ENCODE assay signal across 8 mouse cellular contexts in genomic region chr4:57320606-57321327, GRCm38 (mm10). TPM values are rescaled to one million over a fixed set of nuclear protein-coding genes. Genes with fewer than 3 reads are reported as not detected.
DNase-seq lines count a peak whose midpoint lies in the region; ATAC-seq and TF ChIP-seq lines count a peak whose summit lies in the region.

No protein-coding gene starts in this region.

- peak; percentile 9; the same call in 1 of the 2 replicates for TF ChIP-seq CTCF in bone marrow, adult 2 months (IDR thresholded peaks at IDR 0.05; ENCODE audit: control insufficient read depth, insufficient read depth, low read length)
- peak; percentile 64 for TF ChIP-seq CTCF in forebrain, postnatal 0 days (IDR thresholded peaks at IDR 0.05; ENCODE audit: low read depth)

- no peak overlapping the region for H3K4me2 ChIP-seq in liver, embryonic 12.5 days
- H3K4me2 ChIP-seq in forebrain, postnatal 0 days (ENCODE audit: low read depth): peak overlapping the region; percentile 31

- no peak overlapping the region for H3K27ac ChIP-seq in liver, embryonic 12.5 days
- H3K27ac ChIP-seq in bone marrow, adult 2 months (ENCODE audit: control insufficient read depth, insufficient read depth, low read depth, low read length, poor library complexity): no peak overlapping the region
- no peak overlapping the region for H3K27ac ChIP-seq in forebrain, postnatal 0 days (ENCODE audit: low read depth, low read length)

- TF ChIP-seq POLR2A in bone marrow, adult 2 months (IDR thresholded peaks at IDR 0.05; ENCODE audit: borderline replicate concordance, control insufficient read depth, low read depth, low read length): no peak

- 0 out of 2 replicates have a peak, but pooled peaks cover 5% of the 10 kb centered on the region for H3K27me3 ChIP-seq in liver, embryonic 12.5 days (replicated peaks)
- no peaks in the 10 kb centered on the region for H3K27me3 ChIP-seq in forebrain, postnatal 0 days (ENCODE audit: insufficient read depth, low read length)

- no peak overlapping the region for H3K9ac ChIP-seq in liver, embryonic 12.5 days
- H3K9ac ChIP-seq in forebrain, postnatal 0 days: no peak overlapping the region

- no peaks in the 10 kb centered on the region for H3K9me3 ChIP-seq in liver, embryonic 12.5 days (replicated peaks)
- no peaks in the 10 kb centered on the region for H3K9me3 ChIP-seq in forebrain, postnatal 0 days (ENCODE audit: low read length)

- H3K4me3 ChIP-seq in liver, embryonic 12.5 days: no peak overlapping the region
- no peak overlapping the region for H3K4me3 ChIP-seq in bone marrow, adult 2 months (replicated peaks; ENCODE audit: control insufficient read depth, low read depth, low read length)
- no peak overlapping the region for H3K4me3 ChIP-seq in forebrain, postnatal 0 days (ENCODE audit: low read depth, low read length)

- peak; percentile 26 for DNase-seq in liver
- peak; percentile 70 for DNase-seq in forebrain, postnatal 0 days
- DNase-seq in kidney, postnatal 36 days: peak; percentile 27 to 70
- peak; percentile 66 for DNase-seq in lung, postnatal 36 days
- DNase-seq in thymus, postnatal 4 days: peak; percentile 69
- no peak for DNase-seq in urinary bladder, adult 2 months (ENCODE audit: low spot score)

- no peaks in the 10 kb centered on the region for H3K36me3 ChIP-seq in liver, embryonic 12.5 days
- H3K36me3 ChIP-seq in forebrain, postnatal 0 days (ENCODE audit: insufficient read depth): no peaks in the 10 kb centered on the region

- WGBS in liver, embryonic 12.5 days (ENCODE audit: insufficient replicate concordance): 34% methylated on average over 23 of the region's 23 CpGs
- WGBS in bone marrow, adult 2 months: 45% methylated on average over 23 of the region's 23 CpGs
- WGBS in forebrain, postnatal 0 days: 36% methylated on average over 23 of the region's 23 CpGs

- no peak for ATAC-seq in liver, embryonic 12.5 days
- peak; percentile 56 for ATAC-seq in forebrain, postnatal 0 days

- H3K4me1 ChIP-seq in liver, embryonic 12.5 days: no peaks in the 10 kb centered on the region
- H3K4me1 ChIP-seq in bone marrow, adult 2 months (ENCODE audit: control insufficient read depth, insufficient read depth, low read length): no peaks in the 10 kb centered on the region
- H3K4me1 ChIP-seq in forebrain, postnatal 0 days (ENCODE audit: insufficient read depth): no peaks in the 10 kb centered on the region

RNA-seq across cellular contexts. Expression of gene Ptpn3, which starts 19.1 kb away (rescaled TPM):
- polyA plus RNA-seq in liver, embryonic 12.5 days (2016; fragmentation: Nextera tagmentation; extraction: Ambion mirVana): 0.32 and 0.37 TPM in 2 replicates
- 0.65 and 4.1 TPM in 2 replicates for polyA plus RNA-seq in bone marrow, adult 2 months (2011; ENCODE audit: insufficient read depth, insufficient read length, low replicate concordance, missing spikeins)
- 1.8 and 5.7 TPM in 2 replicates for total RNA-seq in forebrain, postnatal 0 days (2014; rRNA removed)
- polyA plus RNA-seq in forebrain, postnatal 0 days (2015; fragmentation: Nextera tagmentation; extraction: Ambion mirVana): 0.92 and 1.2 TPM in 2 replicates
- 22.1 and 23.5 TPM in 2 replicates for polyA plus RNA-seq in urinary bladder, adult 2 months (2012; rRNA removed)
